Mouse (Mus musculus) CH12.LX (cell line): ENCODE measurements around the gene Tcea3.

Experiments
- CTCF ChIP-seq, 2 experiments: IDR thresholded peaks in 1 of 2; conservative IDR thresholded peaks in 1 of 2; 2 replicates each; pipeline ENCODE4 v1.5.1; 2011 to 2012; ENCODE audit warnings: low read depth in 2 of 2, low read length in 2 of 2, improper control_type of control experiment in 1 of 2, inconsistent platforms in 1 of 2, mild to moderate bottlenecking in 1 of 2, moderate library complexity in 1 of 2
- MXI1 ChIP-seq: IDR thresholded peaks from 2 replicates; pipeline ENCODE4 v1.6.1; 2011; ENCODE audit warnings: mild to moderate bottlenecking, low read depth, low read length, improper control_type of control experiment
- POLR2A ChIP-seq: IDR thresholded peaks from 2 replicates; pipeline ENCODE4 v1.6.1; 2011; ENCODE audit warnings: low read depth, mild to moderate bottlenecking, improper control_type of control experiment, low read length
- TCF12 ChIP-seq: IDR thresholded peaks from 2 replicates; pipeline ENCODE4 v1.6.1; 2014; ENCODE audit warnings: low read depth, mild to moderate bottlenecking, inconsistent platforms, low read length, improper control_type of control experiment

DNA sequence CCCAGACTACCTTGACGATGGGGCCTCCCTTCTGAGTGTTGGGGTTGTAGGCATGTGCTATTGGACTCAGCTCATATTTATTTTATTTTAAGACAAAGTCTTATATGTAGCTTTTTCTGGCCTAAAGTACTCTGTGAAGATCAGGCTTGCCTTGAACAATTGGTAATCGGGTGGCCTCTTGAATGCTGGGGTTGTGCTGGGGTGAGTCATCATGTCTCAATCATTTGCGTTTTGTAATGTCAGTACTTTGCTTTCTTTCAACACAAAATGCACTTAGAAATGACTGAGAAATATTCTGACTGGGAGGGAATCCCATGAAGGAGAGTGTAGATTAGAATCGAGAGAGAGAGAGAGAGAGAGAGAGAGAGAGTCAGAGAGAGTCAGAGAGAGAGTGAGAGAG lies 72.5 kb downstream of the Tcea3 start:
- TF ChIP-seq POLR2A (no peak), TCF12 (no peak), CTCF (conservative IDR thresholded peaks at IDR 0.05 in 1 of 2, IDR thresholded peaks at IDR 0.05 in 1 of 2; ENCODE audit: low read depth in 2 of 2, low read length in 2 of 2) (no peak), MXI1 (no peak)
